Mouse (Mus musculus): ENCODE measurements at regions not wholly inside any gene's neighbourhood (a gene's known extent, or its start where the extent isn't known, plus 50 kb on each side); places are given as distances from the start of the nearest gene placed in this dataset.

GRCm38 (mm10) chr9:61314630-61315179 is 57.5 kb upstream of the Tle3 start:
- TF ChIP-seq GATA4 (IDR thresholded peaks at IDR 0.05; ENCODE audit: insufficient replicate concordance, low read length), result no peak

- TF ChIP-seq GATA4 (IDR thresholded peaks at IDR 0.05; ENCODE audit: insufficient replicate concordance, low read length), result peak; percentile 61; the same call in 1 of the 2 replicates
These were observed 56.5 kb upstream of the Tle3 start for GRCm38 (mm10) chr9:61315371-61316298.

GRCm38 (mm10) chr9:61316442-61316841 is 55.7 kb upstream of the Tle3 start:
- no peak for TF ChIP-seq GATA4 (IDR thresholded peaks at IDR 0.05; ENCODE audit: insufficient replicate concordance, low read length)

GRCm38 (mm10) chr9:61319721-61320120 is 52.4 kb upstream of the Tle3 start:
- no peak for TF ChIP-seq GATA4 (IDR thresholded peaks at IDR 0.05; ENCODE audit: insufficient replicate concordance, low read length)

GRCm38 (mm10) chr9:61321314-61321713 is 50.9 kb upstream of the Tle3 start:
- peak; percentile 75; the same call in 1 of the 2 replicates for TF ChIP-seq GATA4 (IDR thresholded peaks at IDR 0.05; ENCODE audit: insufficient replicate concordance, low read length)

- no peak for TF ChIP-seq GATA4 (IDR thresholded peaks at IDR 0.05; ENCODE audit: insufficient replicate concordance, low read length)
These were observed 50.3 kb upstream of the Tle3 start for GRCm38 (mm10) chr9:61321825-61322224.

GRCm38 (mm10) chr9:61322333-61322732 is 49.8 kb upstream of the Tle3 start:
- TF ChIP-seq GATA4 (IDR thresholded peaks at IDR 0.05; ENCODE audit: insufficient replicate concordance, low read length), result no peak

Data from liver, adult (tissue).